Mouse (Mus musculus) liver, embryonic 14.5 days (tissue): Measurements from ENCODE around the gene Piga.

Experiments used
- CTCF ChIP-seq: IDR thresholded peaks from 2 replicates; pipeline ENCODE4 v1.5.1; 2016; ENCODE audit warnings: antibody characterized with exemption, low read depth, control low read depth
- EP300 ChIP-seq: IDR thresholded peaks from 2 replicates; pipeline ENCODE4 v1.6.1; 2016; ENCODE audit warnings: antibody characterized with exemption, low read depth

- TF ChIP-seq CTCF (no peak), EP300 (no peak)
These were observed 21.1 kb downstream of the Piga start for GRCm38 (mm10) chrX:164440703-164441102.
